Mouse (Mus musculus) common myeloid progenitor, adult 5-6 weeks (primary cell): ENCODE measurements around the gene Sytl3. TPM values are rescaled to one million over a fixed set of nuclear protein-coding genes. Genes with fewer than 3 reads are reported as not detected.

ENCODE experiments used
- total RNA-seq: library from RNA; stranded (forward); fragments of 200-1000, 187-1606 nt; gene quantifications from 2 replicates; pipeline ENCODE4 v1.2.3, GENCODE M21; 2017

Sytl3 gene
- total RNA-seq, 1 experiment from 2014 or later = 1.1 TPM

Other genes with a start within 250 kb of the Sytl3 start
- 95.3 and 115 TPM in 2 replicates for gene Dynlt1b, start 229.0 kb upstream of the Sytl3 start, total RNA-seq
- gene Dynlt1c, start 57.4 kb upstream of the Sytl3 start, total RNA-seq = 2.6 and 5.9 TPM in 2 replicates
- 94.8 and 97.8 TPM in 2 replicates for gene Dynlt1f, start 3.2 kb upstream of the Sytl3 start, total RNA-seq
- 175 and 186 TPM in 2 replicates for gene Ezr, start 123.7 kb downstream of the Sytl3 start, total RNA-seq